Comparison of ENCODE assay signal across 23 mouse cellular contexts in genomic region chr13:30062285-30062684, GRCm38 (mm10).
DNase-seq lines count a peak whose midpoint lies in the region; ATAC-seq and TF ChIP-seq lines count a peak whose summit lies in the region.
"Had no signal": no experiment of that assay in that cellular context is flagged by ENCODE, and none has a peak within 500 bp of the region (broad histone marks: within the 10 kb centered on the region; RNA-seq: fewer than 3 reads in every experiment).

No protein-coding gene starts in this region.

- H3ac ChIP-seq in C2C12 (ENCODE audit: control insufficient read depth, insufficient read length, low read depth) (no peak overlapping the region), myocyte (ENCODE audit: control insufficient read depth, insufficient read length) (no peak overlapping the region)

- no peak for TF ChIP-seq POLR2A in myocyte (IDR thresholded peaks at IDR 0.05; ENCODE audit: insufficient read length, low read depth)

- no peak for TF ChIP-seq CTCF in intestine, postnatal 0 days (IDR thresholded peaks at IDR 0.05; ENCODE audit: low read depth)
- no peak for TF ChIP-seq CTCF in C2C12 (IDR thresholded peaks at IDR 0.05; ENCODE audit: control insufficient read depth, insufficient read depth, insufficient read length)

- H3K9me3 ChIP-seq in intestine, postnatal 0 days (ENCODE audit: control insufficient read depth): no peaks in the 10 kb centered on the region
- no peaks in the 10 kb centered on the region for H3K9me3 ChIP-seq in intestine, embryonic 16.5 days (ENCODE audit: control insufficient read depth, low read length)
- no peaks in the 10 kb centered on the region for H3K9me3 ChIP-seq in midbrain, embryonic 11.5 days (ENCODE audit: control insufficient read depth, low read length)
- H3K9me3 ChIP-seq in midbrain, embryonic 10.5 days (replicated peaks): no peaks in the 10 kb centered on the region
- H3K9me3 ChIP-seq: embryonic facial prominence, embryonic 10.5 days; embryonic facial prominence, embryonic 12.5 days; forebrain, embryonic 13.5 days; forebrain, embryonic 15.5 days had no signal

- H3K9ac ChIP-seq in intestine, postnatal 0 days (ENCODE audit: low read depth, low read length): no peak overlapping the region
- H3K9ac ChIP-seq in intestine, embryonic 16.5 days (ENCODE audit: low read depth, low read length): no peak overlapping the region
- H3K9ac ChIP-seq in midbrain, embryonic 11.5 days (ENCODE audit: low read length): no peak overlapping the region
- H3K9ac ChIP-seq: embryonic facial prominence, embryonic 12.5 days; forebrain, embryonic 13.5 days; forebrain, embryonic 15.5 days; forebrain, postnatal 0 days had no signal

- H3K36me3 ChIP-seq in intestine, postnatal 0 days (ENCODE audit: control insufficient read depth, insufficient read depth): no peaks in the 10 kb centered on the region
- no peaks in the 10 kb centered on the region for H3K36me3 ChIP-seq in intestine, embryonic 16.5 days (ENCODE audit: control insufficient read depth, insufficient read depth, low read length)
- no peaks in the 10 kb centered on the region for H3K36me3 ChIP-seq in midbrain, embryonic 11.5 days (ENCODE audit: control insufficient read depth, insufficient read depth, low read length)
- H3K36me3 ChIP-seq in midbrain, embryonic 10.5 days: no peaks in the 10 kb centered on the region
- H3K36me3 ChIP-seq in C2C12 (ENCODE audit: control insufficient read depth, insufficient read depth): no peaks in the 10 kb centered on the region
- H3K36me3 ChIP-seq in myocyte (ENCODE audit: control insufficient read depth, insufficient read depth): no peaks in the 10 kb centered on the region
- H3K36me3 ChIP-seq: embryonic facial prominence, embryonic 10.5 days; embryonic facial prominence, embryonic 12.5 days; forebrain, embryonic 15.5 days had no signal

- H3K79me2 ChIP-seq in C2C12 (ENCODE audit: control insufficient read depth, insufficient read depth) (no peaks in the 10 kb centered on the region), myocyte (ENCODE audit: control insufficient read depth, insufficient read depth) (no peaks in the 10 kb centered on the region)

- no peaks in the 10 kb centered on the region for H3K27me3 ChIP-seq in intestine, postnatal 0 days (replicated peaks; ENCODE audit: control insufficient read depth, insufficient read depth, low read length)
- no peaks in the 10 kb centered on the region for H3K27me3 ChIP-seq in intestine, embryonic 16.5 days (replicated peaks; ENCODE audit: control insufficient read depth, insufficient read depth, low read length)
- no peaks in the 10 kb centered on the region for H3K27me3 ChIP-seq in midbrain, embryonic 11.5 days (ENCODE audit: control insufficient read depth, insufficient read depth, low read length)
- H3K27me3 ChIP-seq in midbrain, embryonic 10.5 days (ENCODE audit: low read depth, poor library complexity, severe bottlenecking): no peaks in the 10 kb centered on the region
- H3K27me3 ChIP-seq in C2C12 (ENCODE audit: control insufficient read depth, insufficient read depth, insufficient read length): no peaks in the 10 kb centered on the region
- H3K27me3 ChIP-seq in myocyte (ENCODE audit: control insufficient read depth, insufficient read depth, insufficient read length): no peaks in the 10 kb centered on the region
- H3K27me3 ChIP-seq: embryonic facial prominence, embryonic 12.5 days; forebrain, embryonic 13.5 days; forebrain, embryonic 15.5 days had no signal

- 58% methylated on average over 4 of the region's 4 CpGs for WGBS in intestine, postnatal 0 days
- WGBS in intestine, embryonic 16.5 days: 84% methylated on average over 4 of the region's 4 CpGs
- WGBS in midbrain, embryonic 11.5 days: 79% methylated on average over 4 of the region's 4 CpGs
- 86% methylated on average over 4 of the region's 4 CpGs for WGBS in midbrain, embryonic 10.5 days

- H3K79me3 ChIP-seq in C2C12 (ENCODE audit: low read depth): no peaks in the 10 kb centered on the region

- ATAC-seq in intestine, postnatal 0 days: 0 out of 2 replicates have a peak, but pooled peaks have one; percentile 36
- no peak for ATAC-seq in intestine, embryonic 16.5 days
- ATAC-seq in midbrain, embryonic 11.5 days (ENCODE audit: low FRiP score): no peak
- ATAC-seq: activated CD4-positive, CD25-positive, alpha-beta regulatory T cell, adult 4 months; forebrain, embryonic 13.5 days; forebrain, embryonic 15.5 days; forebrain, postnatal 0 days; Patski had no signal

- H3K27ac ChIP-seq in intestine, postnatal 0 days (ENCODE audit: low read depth, low read length): no peak overlapping the region
- H3K27ac ChIP-seq in intestine, embryonic 16.5 days (ENCODE audit: low read length): no peak overlapping the region
- H3K27ac ChIP-seq in midbrain, embryonic 11.5 days (ENCODE audit: low read depth, low read length): no peak overlapping the region
- H3K27ac ChIP-seq in midbrain, embryonic 10.5 days (replicated peaks): no peak overlapping the region
- H3K27ac ChIP-seq: embryonic facial prominence, embryonic 10.5 days; embryonic facial prominence, embryonic 12.5 days; forebrain, embryonic 13.5 days; forebrain, embryonic 15.5 days had no signal

- no peaks in the 10 kb centered on the region; the same call in 1 of the 2 replicates for H3K4me1 ChIP-seq in intestine, postnatal 0 days (replicated peaks; ENCODE audit: control insufficient read depth, insufficient read depth, low read length)
- no peaks in the 10 kb centered on the region for H3K4me1 ChIP-seq in intestine, embryonic 16.5 days (ENCODE audit: control insufficient read depth, insufficient read depth, low read length)
- H3K4me1 ChIP-seq in midbrain, embryonic 11.5 days (ENCODE audit: control insufficient read depth, insufficient read depth, low read length): no peaks in the 10 kb centered on the region
- H3K4me1 ChIP-seq in midbrain, embryonic 10.5 days: peaks cover 6% of the 10 kb centered on the region
- H3K4me1 ChIP-seq: embryonic facial prominence, embryonic 12.5 days; forebrain, embryonic 13.5 days; forebrain, embryonic 15.5 days had no signal

- no peak overlapping the region for H3K4me3 ChIP-seq in intestine, postnatal 0 days (ENCODE audit: low read depth, low read length)
- H3K4me3 ChIP-seq in intestine, embryonic 16.5 days (ENCODE audit: low read length): no peak overlapping the region
- no peak overlapping the region for H3K4me3 ChIP-seq in midbrain, embryonic 11.5 days (ENCODE audit: low read depth, low read length)
- H3K4me3 ChIP-seq in midbrain, embryonic 10.5 days: no peak overlapping the region
- H3K4me3 ChIP-seq in C2C12 (ENCODE audit: insufficient read depth, poor library complexity, severe bottlenecking) (no peak overlapping the region), myocyte (no peak overlapping the region)
- H3K4me3 ChIP-seq: embryonic facial prominence, embryonic 10.5 days; embryonic facial prominence, embryonic 12.5 days; forebrain, embryonic 13.5 days; forebrain, embryonic 15.5 days had no signal

- H3K4me2 ChIP-seq in intestine, postnatal 0 days (replicated peaks; ENCODE audit: low read depth): no peak overlapping the region
- H3K4me2 ChIP-seq in intestine, embryonic 16.5 days (ENCODE audit: low read depth, low read length): no peak overlapping the region
- H3K4me2 ChIP-seq in midbrain, embryonic 11.5 days: no peak overlapping the region
- H3K4me2 ChIP-seq in myocyte (ENCODE audit: low read depth): peak overlapping the region; percentile 16
- H3K4me2 ChIP-seq: embryonic facial prominence, embryonic 12.5 days; forebrain, embryonic 13.5 days; forebrain, embryonic 15.5 days had no signal

- peak; percentile 44 for DNase-seq in midbrain, embryonic 11.5 days (ENCODE audit: low spot score, missing footprints)
- DNase-seq in midbrain, embryonic 10.5 days (ENCODE audit: low spot score): no peak
- no peak for DNase-seq in cerebellum, adult 11 months
- no peak for DNase-seq in kidney, adult 8-10 months
- DNase-seq: adrenal gland, postnatal 10 days; adrenal gland, postnatal 25 days; B cell, adult 2 months; cerebellum, adult 11-12 months; cerebellum, adult 2 months; cerebellum, adult 9-10 months; cerebellum, postnatal 10 days; cerebellum, postnatal 25 days; forebrain, postnatal 0 days had no signal

TF ChIP-seq in C2C12, 6 proteins besides CTCF, POLR2A, EP300 and RAD21:
- TF ChIP-seq CEBPB (IDR thresholded peaks at IDR 0.05; ENCODE audit: low read depth) (peak; percentile 85), FOSL1 (IDR thresholded peaks at IDR 0.05; ENCODE audit: insufficient read depth, low read length, poor library complexity, severe bottlenecking) (peak; percentile 3), USF1 (IDR thresholded peaks at IDR 0.05; ENCODE audit: low read depth) (peak; percentile 60), MYOG (IDR thresholded peaks at IDR 0.05; ENCODE audit: control insufficient read depth, extremely low read depth, insufficient read length) (no peak), MAX (IDR thresholded peaks at IDR 0.05) (no peak), MYOD1 (IDR thresholded peaks at IDR 0.05; ENCODE audit: control insufficient read depth, insufficient read length, low read depth) (peak; percentile 56)

TF ChIP-seq in myocyte, 11 proteins besides CTCF, POLR2A, EP300 and RAD21:
- TF ChIP-seq SRF (IDR thresholded peaks at IDR 0.05; ENCODE audit: control insufficient read depth, insufficient read length, low read depth): no peak
- no peak for TF ChIP-seq TCF12 (IDR thresholded peaks at IDR 0.05; ENCODE audit: insufficient read depth, poor library complexity, severe bottlenecking)
- TF ChIP-seq CEBPB (IDR thresholded peaks at IDR 0.05; ENCODE audit: insufficient read depth, poor library complexity, severe bottlenecking): 0 out of 2 replicates have a peak, but pooled peaks have one; percentile 4
- TF ChIP-seq MYOG (IDR thresholded peaks at IDR 0.05; ENCODE audit: control insufficient read depth in 1 of 3, insufficient read depth in 1 of 3, insufficient read length in 2 of 3, low read depth in 2 of 3): no peak
- TF ChIP-seq MAX (IDR thresholded peaks at IDR 0.05; ENCODE audit: low read depth): no peak
- TF ChIP-seq E2F4 (IDR thresholded peaks at IDR 0.05; ENCODE audit: insufficient read depth): no peak
- no peak for TF ChIP-seq MYOD1 (IDR thresholded peaks at IDR 0.05; ENCODE audit: control insufficient read depth in 1 of 3, insufficient read length in 2 of 3, low read depth in 2 of 3)
- no peak for TF ChIP-seq REST (IDR thresholded peaks at IDR 0.05; ENCODE audit: insufficient read depth, insufficient read length)
